9 mouse cellular contexts compared by ENCODE assay signal in the genomic region with DNA sequence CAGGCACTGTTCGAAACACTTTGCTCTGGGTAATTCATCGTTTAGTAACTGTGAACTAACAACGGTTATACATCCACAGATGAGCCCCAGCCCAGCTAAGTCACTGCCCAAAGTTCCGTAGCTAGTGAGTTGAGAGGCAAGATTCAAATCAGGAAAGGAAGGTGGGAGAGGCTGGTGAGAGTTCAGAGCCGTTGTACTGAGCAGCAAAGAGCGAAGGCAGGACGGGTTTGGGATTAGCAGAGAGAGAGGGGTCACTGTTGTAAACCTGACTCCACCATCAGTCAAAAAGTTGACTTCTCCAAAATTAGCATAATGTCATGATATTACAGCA.
DNase-seq lines count a peak whose midpoint lies in the region; ATAC-seq and TF ChIP-seq lines count a peak whose summit lies in the region.
"Had no signal": no experiment of that assay in that cellular context is flagged by ENCODE, and none has a peak within 500 bp of the region (broad histone marks: within the 10 kb centered on the region; RNA-seq: fewer than 3 reads in every experiment).

No protein-coding gene starts in this region.

- H3K4me1 ChIP-seq in lung, embryonic 15.5 days: peaks cover 7% of the 10 kb centered on the region
- peaks cover 3% of the 10 kb centered on the region; the same call in 1 of the 2 replicates for H3K4me1 ChIP-seq in lung, adult 2 months (ENCODE audit: control insufficient read depth, insufficient read depth, low read length)
- H3K4me1 ChIP-seq in limb, embryonic 12.5 days (replicated peaks): peaks cover 49% of the 10 kb centered on the region
- 0 out of 2 replicates have a peak, but pooled peaks cover 2% of the 10 kb centered on the region for H3K4me1 ChIP-seq in stomach, embryonic 16.5 days (ENCODE audit: control insufficient read depth, insufficient read depth, low read length)

- TF ChIP-seq POLR2A in lung, adult 2 months (IDR thresholded peaks at IDR 0.05; ENCODE audit: borderline replicate concordance, extremely low read depth, low read depth, low read length): no peak

- H3K4me2 ChIP-seq in lung, embryonic 15.5 days: peak overlapping the region; percentile 56
- H3K4me2 ChIP-seq in limb, embryonic 12.5 days: peak overlapping the region; percentile 71
- peak overlapping the region; percentile 81 for H3K4me2 ChIP-seq in stomach, embryonic 16.5 days (ENCODE audit: low read depth, low read length)

- WGBS in lung, embryonic 15.5 days: 35% methylated on average over 7 of the region's 7 CpGs
- WGBS in lung, adult 2 months: 64% methylated on average over 7 of the region's 7 CpGs
- WGBS in limb, embryonic 12.5 days: 9% methylated on average over 7 of the region's 7 CpGs
- WGBS in stomach, embryonic 16.5 days: 29% methylated on average over 7 of the region's 7 CpGs

- H3K4me3 ChIP-seq in lung, embryonic 15.5 days: peak overlapping the region; percentile 36; the same call in 1 of the 2 replicates
- no peak overlapping the region for H3K4me3 ChIP-seq in lung, adult 2 months (replicated peaks; ENCODE audit: extremely low read depth, low read depth, low read length)
- peak overlapping the region; percentile 42 for H3K4me3 ChIP-seq in limb, embryonic 12.5 days (replicated peaks)
- peak overlapping the region; percentile 44; the same call in 1 of the 2 replicates for H3K4me3 ChIP-seq in stomach, embryonic 16.5 days (replicated peaks; ENCODE audit: low read length)

- no peaks in the 10 kb centered on the region for H3K9me3 ChIP-seq in lung, embryonic 15.5 days
- H3K9me3 ChIP-seq in limb, embryonic 12.5 days: no peaks in the 10 kb centered on the region
- H3K9me3 ChIP-seq in stomach, embryonic 16.5 days (replicated peaks; ENCODE audit: control insufficient read depth, low read length): no peaks in the 10 kb centered on the region

- no peak for DNase-seq in cerebellum, adult 11 months
- no peak for DNase-seq in lung, adult 2 months
- DNase-seq in adipocyte (ENCODE audit: low spot score): no peak
- DNase-seq in natural killer cell, adult 2 months (ENCODE audit: low spot score in 2 of 2): no peak

- H3K36me3 ChIP-seq in lung, embryonic 15.5 days: peaks cover 17% of the 10 kb centered on the region
- peaks cover 29% of the 10 kb centered on the region for H3K36me3 ChIP-seq in limb, embryonic 12.5 days
- H3K36me3 ChIP-seq in stomach, embryonic 16.5 days (ENCODE audit: control insufficient read depth, insufficient read depth, low read length): no peaks in the 10 kb centered on the region

- no peak overlapping the region for H3K9ac ChIP-seq in lung, embryonic 15.5 days
- H3K9ac ChIP-seq in limb, embryonic 12.5 days (replicated peaks): peak overlapping the region; percentile 56
- H3K9ac ChIP-seq in stomach, embryonic 16.5 days (ENCODE audit: low read length): no peak overlapping the region

- H3K27ac ChIP-seq in lung, embryonic 15.5 days: no peak overlapping the region
- H3K27ac ChIP-seq in limb, embryonic 12.5 days: peak overlapping the region; percentile 62; the same call in 1 of the 2 replicates
- no peak overlapping the region for H3K27ac ChIP-seq in stomach, embryonic 16.5 days (ENCODE audit: low read length)

- TF ChIP-seq CTCF in lung, adult 2 months (IDR thresholded peaks at IDR 0.05; ENCODE audit: insufficient read depth, low read length): no peak

- 0 out of 2 replicates have a peak, but pooled peaks have one; percentile 4 for ATAC-seq in cerebellum, adult (ENCODE audit: insufficient number of reproducible peaks, low FRiP score, low TSS enrichment)
- no peak for ATAC-seq in lung, embryonic 15.5 days (ENCODE audit: borderline replicate concordance, extremely low read depth, low FRiP score, low TSS enrichment)
- ATAC-seq in limb, embryonic 12.5 days (ENCODE audit: insufficient number of reproducible peaks, insufficient read depth, low FRiP score, low TSS enrichment, low read depth): 0 out of 2 replicates have a peak, but pooled peaks have one; percentile 4
- ATAC-seq in stomach, embryonic 16.5 days (ENCODE audit: insufficient read depth, low FRiP score): no peak
- ATAC-seq: Patski had no signal

- no peaks in the 10 kb centered on the region for H3K27me3 ChIP-seq in lung, embryonic 15.5 days
- peaks cover 4% of the 10 kb centered on the region; the same call in 1 of the 2 replicates for H3K27me3 ChIP-seq in limb, embryonic 12.5 days
- H3K27me3 ChIP-seq in stomach, embryonic 16.5 days (ENCODE audit: control insufficient read depth, insufficient read depth, low read length): no peaks in the 10 kb centered on the region
- H3K27me3 ChIP-seq: Patski had no signal

Comparison
In these comparisons a context has a peak if more than half of its experiments do, and no peak if none do; other contexts are left out.
1. ATAC-seq: peak in cerebellum, adult (single experiment) and limb, embryonic 12.5 days (single experiment); none in lung, embryonic 15.5 days (single experiment) and stomach, embryonic 16.5 days (single experiment).
2. Peak in every context shown above with its lines, with median percentiles within 50 percentile points of each other: H3K4me2 ChIP-seq.